Mouse (Mus musculus) retina, embryonic 14.5 days (tissue): Measurements from ENCODE around the gene Noct.
"Not testable (repeated sequence)": the region's sequence is repeated elsewhere in the genome, so short reads cannot be mapped to it uniquely, and the experiment has no call there.

Experiments
- DNase-seq: peaks from one replicate; pipeline ENCODE4 v3.0.0-alpha.2; 2015; ENCODE audit warnings: low spot score

Noct gene

DNA sequence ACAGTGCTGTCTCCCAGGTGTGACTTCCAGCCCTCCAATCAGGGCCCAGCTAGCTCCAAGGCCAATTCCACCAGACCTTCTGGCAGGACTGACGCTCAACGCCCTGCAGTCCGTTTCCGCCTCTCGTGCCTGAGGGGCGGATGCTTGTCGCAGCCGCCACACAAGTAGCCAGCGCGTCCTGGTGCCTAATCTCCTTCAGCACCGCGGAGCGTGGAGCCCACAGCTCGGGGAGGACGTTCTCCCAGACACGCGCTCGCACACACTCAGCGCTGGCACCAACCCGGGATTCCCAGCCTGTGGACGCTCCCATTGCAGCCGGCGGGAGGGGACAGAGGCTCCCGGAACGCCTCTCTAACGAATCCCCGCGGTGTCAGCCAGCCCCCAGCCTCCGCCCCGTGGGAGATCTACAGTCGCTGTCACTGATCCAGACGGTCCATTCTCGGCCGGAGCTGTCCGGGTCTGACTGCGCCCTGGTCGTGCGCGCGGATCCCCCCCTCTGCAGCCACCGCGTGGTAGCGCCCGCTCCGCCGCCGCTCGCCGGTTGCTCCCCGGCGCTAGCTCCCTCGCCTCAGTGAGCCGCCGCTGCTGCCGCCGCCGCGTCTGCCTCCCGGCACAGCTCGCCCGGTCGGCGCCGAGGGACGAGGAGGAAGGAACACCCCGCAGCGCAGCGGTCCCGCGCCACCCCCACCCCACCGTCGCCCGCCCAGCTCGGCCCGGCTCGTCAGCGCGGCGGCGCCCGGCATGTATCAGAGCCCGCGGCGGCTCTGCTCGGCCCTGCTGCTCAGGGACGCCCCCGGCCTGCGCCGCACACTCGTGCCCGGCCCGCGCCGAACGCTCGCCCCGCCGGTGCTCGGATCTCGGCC, at the start of gene Noct:
Gene Noct, plus strand, starts transcription at position 85 of the 863 bp plus-strand sequence.
- DNase-seq = peak; percentile 89

DNA sequence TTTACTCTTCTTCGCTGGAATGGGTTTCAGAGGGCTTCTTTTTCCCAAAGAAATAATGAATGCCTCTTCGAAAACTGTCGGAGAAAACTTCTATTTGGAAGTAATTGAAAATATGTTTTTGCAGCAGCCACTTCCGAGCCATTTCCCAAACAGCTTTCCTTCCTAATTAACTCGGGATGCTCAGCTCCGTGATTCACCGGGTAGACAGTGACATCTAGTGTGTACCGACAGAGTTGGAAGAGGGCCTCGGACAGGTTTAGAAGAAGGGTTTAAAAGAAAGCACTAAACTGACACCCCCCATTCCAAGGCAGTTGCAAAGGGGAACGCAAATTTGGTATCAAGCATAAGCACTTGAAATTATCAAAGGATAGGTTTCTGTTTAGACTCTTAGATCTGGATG, 46.1 kb upstream of the Noct start:
- DNase-seq = peak; percentile 47

DNA sequence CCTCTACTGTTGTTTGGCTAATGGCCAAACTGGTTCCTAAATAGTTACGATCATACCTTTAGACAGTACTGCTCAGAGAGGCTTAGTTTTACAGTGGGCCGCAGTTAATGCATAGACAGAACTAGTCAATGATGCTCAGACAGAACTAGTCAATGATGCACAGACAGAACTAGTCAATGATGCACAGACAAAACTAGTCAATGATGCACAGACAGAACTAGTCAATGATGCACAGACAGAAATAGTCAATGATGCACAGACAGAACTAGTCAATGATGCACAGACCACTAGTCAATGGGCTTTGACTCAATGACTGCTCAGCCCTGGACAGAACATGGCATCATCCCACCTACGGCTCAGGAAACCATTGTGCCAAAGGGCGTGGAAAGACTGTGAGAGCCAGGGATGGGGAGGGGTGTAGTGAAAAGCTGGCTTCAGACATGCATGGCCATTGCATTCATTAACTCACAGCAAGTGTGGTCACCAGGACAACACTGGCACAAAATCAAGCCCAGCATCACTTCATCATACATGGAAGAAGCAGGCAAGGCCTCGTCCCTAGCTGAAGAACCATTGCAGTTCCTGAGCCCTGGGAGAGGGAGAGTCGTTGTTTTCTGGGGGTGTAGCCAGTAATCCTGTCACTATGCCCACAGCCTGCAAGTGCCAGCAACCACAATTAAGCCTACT, 44.6 kb upstream of the Noct start:
- DNase-seq = no peak

DNA sequence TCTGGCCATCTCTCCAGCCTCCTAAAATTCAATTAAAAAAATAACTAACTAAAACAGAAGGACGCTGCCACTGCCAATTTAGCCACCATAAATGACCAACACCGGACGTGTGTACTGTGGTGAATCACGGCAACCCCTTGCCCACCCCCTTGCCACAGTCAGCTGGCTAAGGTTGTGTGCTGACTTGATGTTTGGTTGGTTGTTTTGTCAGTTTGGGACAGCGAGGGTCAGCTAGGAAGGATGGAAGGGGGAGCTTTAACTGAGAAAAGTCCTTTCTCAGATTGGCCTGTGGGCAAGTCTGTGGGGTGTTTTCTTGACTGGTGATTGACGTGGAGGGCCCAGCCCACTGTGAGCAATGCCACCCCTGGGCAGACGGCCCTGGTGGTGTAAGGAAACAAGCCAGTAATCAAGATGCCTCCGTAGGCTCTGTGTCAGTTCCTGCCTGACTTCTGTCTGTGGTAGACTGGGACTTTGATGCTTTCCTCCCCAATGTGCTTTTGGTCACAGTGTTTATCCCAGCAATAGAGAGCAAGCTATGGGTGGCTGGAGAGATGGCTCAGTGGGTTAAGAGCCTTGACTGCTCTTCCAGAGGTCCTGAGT, 43.8 kb upstream of the Noct start:
- no peak for DNase-seq

DNA sequence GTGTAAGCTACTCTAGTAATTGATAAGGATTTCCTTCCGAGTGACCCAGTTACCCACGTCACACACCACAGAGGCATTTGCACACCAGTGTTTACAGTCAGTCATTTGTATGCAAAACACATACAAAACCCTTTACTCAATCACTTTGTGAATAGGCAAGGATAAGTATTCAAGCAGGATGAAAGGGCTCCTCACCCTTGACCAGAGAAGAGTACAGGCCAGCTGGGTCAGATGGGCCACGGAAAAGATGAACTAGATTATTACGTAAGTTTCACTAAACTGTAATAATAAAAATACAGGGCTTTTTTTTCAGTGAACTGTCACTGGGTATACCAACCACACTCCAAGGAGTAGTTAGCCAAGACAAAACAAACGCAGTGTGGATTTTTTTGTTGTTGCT, 41.8 kb upstream of the Noct start:
- DNase-seq = no peak

DNA sequence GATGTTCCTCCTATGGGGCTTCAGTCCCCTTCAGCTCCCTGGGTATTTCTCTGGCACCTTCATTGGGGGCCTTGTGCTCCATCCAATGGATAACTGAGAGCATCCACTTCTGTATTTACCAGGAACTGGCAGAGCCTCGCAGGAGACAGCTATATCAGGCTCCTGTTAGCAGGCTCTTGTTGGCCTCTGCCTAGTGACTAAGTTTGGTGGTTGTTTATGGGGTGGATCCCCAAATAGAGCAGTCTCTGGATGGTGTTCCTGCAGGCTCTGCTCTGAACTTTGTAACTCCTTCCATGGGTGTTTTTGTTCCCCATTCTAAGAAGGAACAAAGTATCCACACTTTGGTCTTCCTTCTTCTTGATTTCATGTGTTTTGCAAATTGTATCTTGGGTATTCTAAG, 40.7 kb upstream of the Noct start:
- DNase-seq = not testable (repeated sequence)

DNA sequence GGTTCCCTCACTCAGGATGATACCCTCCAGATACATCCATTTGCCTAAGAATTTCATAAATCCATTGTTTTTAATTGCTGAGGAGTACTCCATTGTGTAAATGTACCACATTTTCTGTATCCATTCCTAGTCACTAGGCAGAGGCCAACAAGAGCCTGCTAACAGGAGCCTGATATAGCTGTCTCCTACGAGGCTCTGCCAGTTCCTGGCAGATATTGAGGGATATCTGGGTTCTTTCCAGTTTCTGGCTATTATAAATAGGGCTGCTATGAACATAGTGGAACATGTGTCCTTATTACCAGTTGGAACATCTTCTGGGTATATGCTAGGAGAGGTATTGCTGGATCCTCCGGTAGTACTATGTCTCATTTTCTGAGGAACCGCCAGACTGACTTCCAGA, 40.3 kb upstream of the Noct start:
- not testable (repeated sequence) for DNase-seq

DNA sequence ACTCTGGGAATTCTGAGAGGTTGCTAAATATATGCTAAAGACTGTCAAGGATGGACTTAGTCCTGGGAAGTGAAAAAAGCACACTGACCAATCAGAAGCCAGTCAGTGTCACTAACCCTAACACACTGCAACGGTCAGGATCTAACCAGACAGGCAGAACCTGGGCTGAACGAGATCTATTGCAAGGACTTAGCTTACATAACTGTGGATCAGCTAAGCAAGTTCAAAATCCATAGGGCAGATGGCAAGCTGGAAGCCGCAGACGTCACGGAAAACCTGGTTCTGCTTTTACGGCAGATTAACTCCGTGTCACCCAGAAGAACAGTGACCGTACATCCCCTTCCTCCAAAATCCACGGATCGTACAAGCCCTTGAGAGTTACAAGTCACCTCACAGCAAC, 39.5 kb upstream of the Noct start:
- DNase-seq = no peak

DNA sequence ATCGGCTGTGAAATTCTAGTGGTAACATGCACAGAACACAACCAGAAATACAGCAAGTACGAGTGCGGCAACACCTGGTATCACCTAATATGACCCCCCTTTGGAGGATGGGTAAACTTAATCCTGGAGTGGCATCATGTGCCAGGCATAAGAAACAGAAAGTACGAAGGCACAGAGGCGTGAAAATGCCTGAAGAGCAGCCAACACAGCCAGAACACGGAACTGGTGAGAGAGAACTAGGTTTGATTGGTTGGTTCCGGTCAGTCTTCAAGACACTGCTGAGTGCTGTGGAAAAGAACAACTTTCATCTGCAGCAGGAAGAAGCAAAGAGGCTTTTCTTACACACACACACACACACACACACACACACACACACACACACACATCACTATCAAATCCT, 38.8 kb upstream of the Noct start:
- no peak for DNase-seq

DNA sequence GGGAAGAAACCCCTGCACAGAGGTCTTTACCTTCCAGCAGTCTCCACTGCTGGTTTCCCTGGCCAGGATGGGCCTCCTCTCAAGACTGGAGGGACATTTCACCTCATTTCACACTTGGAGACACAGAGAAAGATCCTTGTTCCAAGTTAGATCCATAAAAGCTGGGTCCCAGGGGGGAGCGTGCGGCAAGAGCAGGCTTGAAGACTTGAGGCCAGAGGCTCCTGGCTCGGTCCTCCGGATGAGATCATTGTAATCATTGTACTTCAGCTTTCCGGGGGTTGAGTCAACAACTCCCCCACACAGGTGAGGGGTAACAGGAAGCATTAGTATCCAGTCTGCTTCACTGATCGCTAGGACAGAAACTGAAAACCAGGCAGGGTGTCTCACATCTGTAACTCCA, 30.2 kb upstream of the Noct start:
- no peak for DNase-seq

DNA sequence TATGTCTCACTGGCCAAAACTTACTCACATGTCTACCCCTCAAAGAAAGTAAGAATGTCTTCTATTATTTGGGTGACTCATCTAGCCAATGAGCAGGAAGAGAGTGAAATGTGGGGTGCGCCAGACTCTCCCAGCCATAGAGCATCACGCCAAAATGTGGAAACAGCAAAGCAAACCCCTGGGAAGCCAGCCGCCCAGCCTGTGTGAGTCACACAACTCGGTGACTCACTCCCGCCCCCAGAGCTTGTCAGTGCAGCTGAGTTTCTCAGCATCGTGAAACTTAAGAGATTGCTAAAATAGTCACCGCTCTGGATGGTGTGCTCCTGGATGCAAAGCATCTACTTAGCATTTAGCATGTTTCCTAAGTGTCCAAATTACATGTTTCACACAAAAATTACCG, 28.9 kb upstream of the Noct start:
- no peak for DNase-seq

DNA sequence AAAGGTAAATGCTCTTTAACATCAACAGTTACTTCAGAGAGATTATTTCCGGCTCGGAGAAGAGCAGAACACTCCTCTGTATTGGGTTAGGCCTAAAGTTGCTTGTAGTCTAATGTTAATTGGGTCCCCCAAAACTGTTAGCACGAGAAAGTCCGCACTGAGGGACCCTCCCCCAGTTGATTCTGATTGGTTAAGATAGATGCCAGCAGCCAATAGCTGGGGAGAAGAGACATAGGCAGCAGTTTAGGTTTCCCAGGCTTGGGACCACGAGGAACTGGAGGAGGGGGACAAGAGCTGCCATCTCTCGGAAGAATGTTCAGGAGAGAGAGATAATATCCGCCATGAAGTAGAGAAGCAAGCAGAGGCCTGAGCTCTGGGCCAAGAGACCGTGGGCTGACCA, 28.5 kb upstream of the Noct start:
- DNase-seq = peak; percentile 21

DNA sequence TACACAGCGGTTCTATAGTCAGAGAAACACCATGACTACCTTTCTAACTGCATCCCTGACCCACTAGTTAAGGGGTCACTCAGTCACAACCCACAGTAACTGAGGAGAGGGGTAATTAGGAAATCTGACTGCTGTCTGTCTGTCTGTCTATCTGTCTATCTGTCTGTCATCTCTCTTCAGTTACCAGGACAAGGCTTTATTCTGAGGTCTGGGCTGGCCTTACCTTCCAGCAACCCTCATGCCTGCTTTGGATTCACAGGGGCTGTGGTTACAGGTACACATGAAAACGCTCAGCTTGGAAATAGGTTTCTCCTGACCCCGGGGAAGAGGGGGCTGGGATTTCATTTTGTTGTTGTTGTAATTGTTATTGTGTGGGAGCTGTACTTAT, 27.5 kb upstream of the Noct start:
- no peak for DNase-seq

DNA sequence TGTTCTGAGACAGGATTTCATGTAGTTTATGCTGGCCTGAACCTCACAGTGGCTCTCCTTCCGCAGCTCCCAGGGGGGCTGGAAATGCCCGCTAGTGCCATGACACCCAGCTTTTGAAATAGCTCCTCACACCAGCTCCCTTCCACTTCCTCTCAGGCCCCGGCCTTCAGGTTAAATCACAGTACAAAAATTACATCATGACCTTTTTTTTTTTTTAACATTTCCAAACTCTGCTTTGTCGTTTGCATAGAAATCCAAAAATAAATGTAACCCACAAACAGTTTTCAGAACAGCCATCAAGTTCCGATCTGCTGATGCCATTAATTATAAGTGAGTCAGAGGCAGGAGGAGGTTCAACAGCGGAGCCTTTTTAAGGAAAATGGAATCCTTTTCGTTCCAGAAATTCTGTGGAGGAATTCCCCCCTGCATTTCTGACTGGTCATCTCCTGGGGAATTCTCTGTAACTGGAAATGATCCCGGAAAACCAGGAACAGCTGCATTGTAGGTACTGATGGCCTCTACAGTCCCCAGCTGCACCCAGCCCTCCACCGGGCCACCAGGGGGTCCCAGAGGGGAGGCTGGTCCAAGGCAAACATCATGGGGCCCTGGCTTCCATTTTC, 27.0 kb upstream of the Noct start:
- DNase-seq = no peak

DNA sequence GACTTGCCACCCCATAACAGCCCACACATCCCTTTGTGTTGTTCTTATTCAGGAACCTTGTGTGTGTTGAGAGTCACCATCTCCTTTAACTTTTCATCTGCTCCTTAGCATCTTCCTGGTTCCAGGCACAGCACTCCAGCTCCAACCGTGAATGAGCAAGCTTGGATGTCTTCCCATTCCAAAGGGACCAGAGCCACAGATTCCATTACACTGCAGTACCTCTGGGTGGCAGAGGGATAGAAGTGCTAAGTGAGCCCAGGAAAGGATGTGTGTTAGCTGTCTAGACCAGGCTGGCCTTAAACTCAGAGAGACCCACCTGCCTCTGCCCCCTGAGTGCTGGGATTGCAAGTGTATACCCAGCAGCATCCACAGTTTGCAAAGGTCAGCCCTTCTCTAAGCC, 26.0 kb upstream of the Noct start:
- no peak for DNase-seq

DNA sequence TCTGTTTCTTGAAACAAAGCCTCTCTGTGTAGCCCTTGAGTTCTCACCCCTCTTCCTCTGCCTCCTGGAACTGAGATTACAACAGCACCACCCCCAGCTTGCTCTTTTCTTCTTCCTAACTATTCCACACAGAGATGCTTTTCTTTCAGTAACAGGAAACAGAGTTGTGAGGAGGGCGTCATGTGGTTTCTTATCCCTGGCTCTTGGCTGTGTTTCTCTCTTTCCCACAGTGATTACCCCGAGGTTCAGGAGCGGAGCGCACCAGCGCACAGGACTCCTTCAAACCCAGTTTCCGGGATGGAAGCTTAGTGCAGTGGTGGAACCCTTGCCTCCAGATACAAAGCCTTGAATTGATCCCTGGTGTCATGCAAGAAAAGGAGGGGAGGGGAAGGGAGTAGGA, 25.1 kb upstream of the Noct start:
- no peak for DNase-seq

DNA sequence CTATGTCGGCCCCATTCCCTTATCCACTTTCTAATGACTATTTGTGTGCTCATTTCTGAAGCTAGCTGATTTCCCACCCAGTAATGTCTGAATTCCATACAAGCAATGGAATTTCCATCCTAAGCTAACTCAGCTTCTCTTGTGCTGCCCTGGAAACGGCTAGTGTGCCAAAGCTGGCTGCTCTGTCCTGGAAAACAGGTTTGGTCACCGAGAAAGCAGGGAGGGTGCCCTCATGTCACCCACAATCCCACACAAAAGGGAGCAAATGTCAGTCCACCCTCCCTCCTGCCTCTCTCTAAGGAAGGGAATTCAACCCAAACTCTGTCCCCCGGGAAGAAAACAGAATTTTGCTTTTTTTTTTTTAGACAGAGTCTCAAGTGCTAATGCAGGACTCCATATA, 23.9 kb upstream of the Noct start:
- DNase-seq = no peak

DNA sequence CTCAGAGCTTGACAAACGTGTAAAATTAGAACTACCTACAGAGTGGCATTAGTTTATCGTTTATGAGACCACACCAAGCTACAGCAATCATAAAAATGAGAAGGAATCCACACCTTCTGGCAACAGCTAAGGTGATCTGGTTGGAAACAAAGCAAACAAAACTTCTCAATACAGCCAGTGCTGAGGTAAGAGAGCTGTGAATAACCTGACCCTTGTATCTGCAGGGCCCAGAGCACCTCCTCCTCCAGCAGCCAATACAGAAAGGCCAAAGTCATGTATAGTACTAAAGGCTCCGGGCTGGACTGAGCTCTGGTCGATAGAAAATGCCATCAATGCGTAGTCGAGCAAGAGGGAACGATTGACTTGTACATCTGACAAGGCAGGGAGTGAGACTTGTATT, 23.4 kb upstream of the Noct start:
- no peak for DNase-seq

DNA sequence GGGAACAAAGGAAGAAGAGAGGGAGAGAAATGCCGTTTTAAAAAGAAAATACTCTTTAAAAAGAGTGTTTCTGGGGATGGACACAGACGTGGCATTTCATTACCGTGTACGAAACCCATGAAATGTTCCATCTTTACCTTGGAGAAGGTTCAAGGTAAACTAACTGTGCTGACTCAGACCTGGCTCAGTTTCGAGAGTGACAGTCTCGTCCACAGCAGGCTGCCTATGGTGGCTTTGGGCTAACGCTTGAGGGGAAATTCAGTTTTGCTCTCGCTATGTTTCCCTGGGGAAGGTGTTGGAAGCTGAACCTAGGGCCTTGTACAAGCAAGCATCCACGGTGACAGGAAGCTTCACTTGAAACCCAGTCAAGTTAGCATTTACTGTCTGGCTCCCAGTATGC, 22.3 kb upstream of the Noct start:
- DNase-seq = no peak

DNA sequence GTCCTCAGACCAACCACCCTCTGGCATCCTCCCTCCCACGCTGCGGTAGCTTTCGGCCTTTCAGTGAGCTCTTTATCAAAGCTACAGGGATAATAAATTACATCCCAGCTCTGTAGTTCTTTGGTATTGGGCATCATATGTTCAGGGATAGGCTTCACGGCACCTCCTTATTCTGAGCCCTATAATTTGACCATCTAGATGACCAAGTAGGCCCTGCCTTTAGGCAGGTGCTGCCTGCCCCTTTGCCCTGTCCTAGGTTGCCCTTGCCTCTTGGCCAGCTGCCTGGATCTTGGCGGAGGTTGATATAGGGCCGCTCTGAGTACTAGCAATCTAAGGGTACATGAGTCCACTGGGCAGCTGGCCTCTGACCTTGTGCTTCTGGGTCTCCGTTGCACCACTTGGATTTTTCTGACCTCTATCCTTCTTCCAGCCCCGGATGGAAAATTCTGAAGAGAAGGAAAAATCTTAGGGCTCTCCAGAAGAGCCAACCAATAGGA, 21.7 kb upstream of the Noct start:
- no peak for DNase-seq

DNA sequence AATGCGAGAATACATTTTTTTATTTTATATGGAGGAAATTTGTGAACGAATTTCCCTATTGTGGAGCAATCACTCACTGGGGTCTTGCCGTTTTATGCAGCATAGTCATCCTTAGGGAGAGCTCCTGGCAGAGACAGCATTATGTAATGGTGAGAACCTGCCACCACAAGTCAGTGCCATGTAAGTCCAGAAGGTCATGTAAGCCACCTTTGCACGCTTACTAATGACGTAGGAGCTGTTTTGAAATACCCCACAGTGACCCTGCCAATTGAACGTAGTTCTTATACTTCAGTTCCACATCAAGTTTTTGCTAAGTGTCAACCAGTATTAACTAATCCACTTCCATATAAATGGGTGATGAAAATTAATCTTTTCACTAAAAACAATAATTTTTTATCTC, 20.3 kb upstream of the Noct start:
- DNase-seq = no peak

DNA sequence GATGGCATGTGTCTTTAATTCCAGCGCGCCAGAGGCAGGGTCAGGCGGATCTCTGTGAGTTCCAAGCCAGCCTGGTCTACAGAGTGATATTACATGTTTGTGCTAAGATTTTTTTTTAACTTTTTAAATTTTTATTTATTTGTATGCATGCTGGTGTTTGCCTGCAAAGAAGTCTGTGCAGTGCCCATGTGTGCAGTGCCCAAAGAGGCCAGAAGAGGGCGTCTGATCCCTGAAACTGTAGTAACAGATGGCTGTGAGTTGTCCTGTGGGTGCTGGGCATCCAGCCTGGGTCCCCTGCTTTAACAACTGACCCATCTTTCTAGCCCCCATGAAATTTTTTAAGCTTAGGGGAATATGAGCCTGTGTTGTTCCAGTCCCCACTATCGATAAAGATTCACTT, 19.8 kb upstream of the Noct start:
- no peak for DNase-seq

DNA sequence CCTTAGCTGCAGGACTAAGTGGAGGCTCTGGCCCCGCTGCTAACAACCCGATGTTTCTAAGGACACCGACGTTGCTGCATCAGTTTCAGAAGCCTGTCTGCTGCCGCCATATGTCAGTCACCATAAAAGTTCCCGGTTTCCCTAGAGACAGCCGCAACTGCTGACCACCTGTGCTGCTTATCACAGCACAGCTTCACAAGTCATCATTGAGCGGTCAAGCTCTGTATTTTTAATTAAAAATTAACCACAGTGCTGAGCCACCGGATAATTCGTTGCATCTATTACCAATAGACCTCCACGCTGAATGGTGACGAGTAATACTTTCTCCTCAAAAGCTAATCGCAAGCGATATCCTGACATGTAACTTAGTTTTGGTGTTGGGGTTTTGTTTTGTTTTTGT, 19.4 kb upstream of the Noct start:
- no peak for DNase-seq
